Mouse (Mus musculus): ENCODE results near the gene Kcnf1.
"Not testable (repeated sequence)": the region's sequence is repeated elsewhere in the genome, so short reads cannot be mapped to it uniquely, and the experiment has no call there.

Kcnf1 gene

GRCm38 (mm10) chr12:17157558-17157957 lies 19.1 kb downstream of the Kcnf1 start:
- no peak for DNase-seq

- DNase-seq: no peak
Measured at GRCm38 (mm10) chr12:17155781-17156180, 20.9 kb downstream of the Kcnf1 start.

- no peak for DNase-seq
Measured at GRCm38 (mm10) chr12:17152840-17153239, 23.8 kb downstream of the Kcnf1 start.

- DNase-seq: no peak
Measured at GRCm38 (mm10) chr12:17148920-17149319, 27.8 kb downstream of the Kcnf1 start.

GRCm38 (mm10) chr12:17141791-17142190 lies 34.9 kb downstream of the Kcnf1 start:
- DNase-seq: no peak

GRCm38 (mm10) chr12:17140436-17140835 lies 36.3 kb downstream of the Kcnf1 start:
- DNase-seq: no peak

- DNase-seq: no peak
Measured at GRCm38 (mm10) chr12:17134546-17135096, 42.1 kb downstream of the Kcnf1 start.

GRCm38 (mm10) chr12:17132243-17132642 lies 44.4 kb downstream of the Kcnf1 start:
- DNase-seq: no peak

GRCm38 (mm10) chr12:17131563-17131962 lies 45.1 kb downstream of the Kcnf1 start:
- no peak for DNase-seq

GRCm38 (mm10) chr12:17122881-17123280 lies 53.8 kb downstream of the Kcnf1 start:
- not testable (repeated sequence) for DNase-seq

All from lung, postnatal 14 days (tissue).